Mouse (Mus musculus): ENCODE data around the gene Zfp953. TPM values are rescaled to one million over a fixed set of nuclear protein-coding genes. Genes with fewer than 3 reads are reported as not detected.
"Not testable (repeated sequence)": the region's sequence is repeated elsewhere in the genome, so short reads cannot be mapped to it uniquely, and the experiment has no call there.

The Zfp953 gene
- total and polyA plus RNA-seq, 3 experiments, result 0.81 to 0.84 TPM; not detected in 1

DNA sequence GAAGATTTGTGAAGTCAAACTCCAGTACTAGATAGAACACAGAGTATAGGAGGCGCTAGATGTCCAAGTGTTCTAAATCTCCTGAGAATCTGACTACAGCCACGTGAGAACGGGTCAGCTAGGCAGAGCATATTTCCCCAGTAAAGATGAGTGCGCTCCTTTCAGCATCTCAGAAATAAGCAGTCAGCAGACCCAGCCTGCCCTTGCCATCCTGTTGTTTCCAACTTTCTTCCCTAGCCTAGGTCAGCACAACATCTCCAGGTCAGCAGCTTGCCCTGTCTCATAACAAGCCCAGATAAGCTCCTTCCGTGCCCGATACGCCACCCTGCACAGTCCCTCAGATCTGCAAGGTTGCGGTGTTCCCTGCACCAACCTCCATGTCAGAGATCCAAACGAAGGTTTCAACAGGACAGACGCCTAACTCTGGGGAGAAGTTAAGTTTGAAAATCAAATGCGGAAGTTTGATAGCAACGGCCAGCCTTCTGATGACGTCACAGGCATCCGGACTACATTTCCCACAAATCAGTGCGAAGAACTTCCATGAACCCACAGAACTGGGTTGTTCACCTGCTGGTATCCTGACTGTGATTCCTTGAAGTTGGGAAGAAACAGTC is at the start of gene Zfp953, which contains the start of gene Gm28044 (continued):
- no peak for TF ChIP-seq CHD1 (IDR thresholded peaks at IDR 0.05; ENCODE audit: low read depth, low read length)
- TF ChIP-seq USF2 (IDR thresholded peaks at IDR 0.05; ENCODE audit: borderline replicate concordance in 1 of 2, insufficient read depth in 1 of 2, low read depth in 1 of 2, low read length in 2 of 2), result no peak
- TF ChIP-seq GABPA (IDR thresholded peaks at IDR 0.05; ENCODE audit: low read depth, low read length), result no peak

DNA sequence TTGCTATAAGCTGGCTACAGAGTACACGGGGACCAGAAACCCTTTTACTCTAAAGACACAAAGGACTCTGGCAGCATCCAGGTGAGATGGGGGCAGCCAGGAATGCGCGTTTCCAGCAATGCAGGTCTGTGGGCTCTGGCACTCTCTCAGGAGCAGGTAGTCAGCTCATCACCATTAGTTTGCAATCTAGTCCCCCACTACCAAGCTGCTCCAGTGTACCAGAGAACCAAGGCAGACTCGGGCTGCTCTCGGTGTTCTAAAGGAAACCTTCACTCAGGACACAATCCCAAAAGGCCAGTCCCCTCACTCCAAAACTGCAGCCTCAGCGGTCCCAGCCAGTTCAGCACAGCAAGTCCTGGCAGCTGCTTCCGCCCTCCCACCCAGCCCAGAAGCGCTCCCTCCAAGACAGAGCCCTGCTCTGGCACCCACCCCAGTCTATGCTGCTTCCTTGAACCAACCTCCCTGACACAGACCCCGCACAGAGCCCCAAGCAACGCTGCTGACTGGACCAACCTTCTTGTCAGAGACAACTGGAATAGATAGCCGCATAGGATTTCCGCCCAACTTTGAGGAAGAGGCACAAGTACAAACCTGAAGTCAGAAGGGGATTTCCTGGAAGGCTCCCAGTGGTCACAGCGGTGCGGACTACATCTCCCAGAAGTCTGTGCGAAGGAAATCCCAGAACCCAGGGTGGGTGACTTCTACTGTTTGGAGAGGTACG is 38.9 kb upstream of the Zfp953 start, which contains the start of gene Zfp429:
Gene Zfp429, minus strand, starts transcription at position 637 of the 721 bp plus-strand sequence.
- DNase-seq (ENCODE audit: low read depth, low spot score), result not testable (repeated sequence)

DNA sequence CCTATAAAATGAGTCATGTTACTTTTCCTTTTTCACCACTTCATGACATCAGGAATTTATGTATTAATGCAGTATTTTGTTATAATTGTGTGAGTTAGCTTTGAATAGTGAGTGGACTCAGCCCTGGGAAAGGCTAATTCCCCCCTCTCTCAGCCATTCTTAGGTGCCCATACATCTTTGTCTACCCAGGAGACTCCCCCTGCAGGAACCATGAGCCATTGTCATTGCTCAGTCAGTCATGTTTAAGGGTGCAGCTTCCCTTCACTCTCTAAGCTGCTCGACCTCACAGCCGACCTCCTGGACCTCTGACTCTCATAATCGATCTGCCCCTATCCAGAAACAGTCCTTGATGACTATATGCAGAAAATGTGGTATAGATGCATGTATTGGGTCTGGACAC is 15.8 kb upstream of the Zfp953 start:
- DNase-seq (ENCODE audit: low read depth, low spot score), result peak; percentile 25
- not testable (repeated sequence) for H3K79me2 ChIP-seq (ENCODE audit: control insufficient read depth, insufficient read depth, low read length, poor library complexity); H3K27me3 ChIP-seq (ENCODE audit: control insufficient read depth in 1 of 2, insufficient read depth in 2 of 2, low read length in 2 of 2); H3K27ac ChIP-seq (ENCODE audit: control insufficient read depth, low read depth, low read length); H3K4me3 ChIP-seq (ENCODE audit: control insufficient read depth in 1 of 2, insufficient read depth in 1 of 2, low read depth in 2 of 2, low read length in 2 of 2); H3K36me3 ChIP-seq (ENCODE audit: control insufficient read depth in 1 of 2, insufficient read depth in 2 of 2, low read length in 2 of 2); H3K9me3 ChIP-seq (replicated peaks; ENCODE audit: insufficient read depth, low read length); H3K4me1 ChIP-seq (ENCODE audit: control insufficient read depth in 1 of 2, insufficient read depth in 2 of 2, low read length in 2 of 2); H3K9ac ChIP-seq (ENCODE audit: control insufficient read depth, low read depth, low read length, poor library complexity, severe bottlenecking)
- TF ChIP-seq CTCF (IDR thresholded peaks at IDR 0.05 in 2 of 3, conservative IDR thresholded peaks at IDR 0.05 in 1 of 3; ENCODE audit: control insufficient read depth in 1 of 3, insufficient read depth in 1 of 3, low read depth in 2 of 3, low read length in 3 of 3, poor library complexity in 1 of 3, severe bottlenecking in 1 of 3), result 0 out of 6 replicates have a peak, but pooled peaks of 1 of the 3 experiments have one; percentile 4

More for the DNA sequence above, 38.9 kb upstream of the Zfp953 start, which contains the start of gene Zfp429:
- not testable (repeated sequence) for H3K36me3 ChIP-seq (ENCODE audit: control insufficient read depth in 1 of 2, insufficient read depth in 2 of 2, low read length in 2 of 2); H3K4me3 ChIP-seq (ENCODE audit: control insufficient read depth in 1 of 2, insufficient read depth in 1 of 2, low read depth in 2 of 2, low read length in 2 of 2); H3K9me3 ChIP-seq (replicated peaks; ENCODE audit: insufficient read depth, low read length); H3K27me3 ChIP-seq (ENCODE audit: control insufficient read depth in 1 of 2, insufficient read depth in 2 of 2, low read length in 2 of 2); H3K27ac ChIP-seq (ENCODE audit: control insufficient read depth, low read depth, low read length); H3K9ac ChIP-seq (ENCODE audit: control insufficient read depth, low read depth, low read length, poor library complexity, severe bottlenecking); H3K4me1 ChIP-seq (ENCODE audit: control insufficient read depth in 1 of 2, insufficient read depth in 2 of 2, low read length in 2 of 2); H3K79me2 ChIP-seq (ENCODE audit: control insufficient read depth, insufficient read depth, low read length, poor library complexity)

DNA sequence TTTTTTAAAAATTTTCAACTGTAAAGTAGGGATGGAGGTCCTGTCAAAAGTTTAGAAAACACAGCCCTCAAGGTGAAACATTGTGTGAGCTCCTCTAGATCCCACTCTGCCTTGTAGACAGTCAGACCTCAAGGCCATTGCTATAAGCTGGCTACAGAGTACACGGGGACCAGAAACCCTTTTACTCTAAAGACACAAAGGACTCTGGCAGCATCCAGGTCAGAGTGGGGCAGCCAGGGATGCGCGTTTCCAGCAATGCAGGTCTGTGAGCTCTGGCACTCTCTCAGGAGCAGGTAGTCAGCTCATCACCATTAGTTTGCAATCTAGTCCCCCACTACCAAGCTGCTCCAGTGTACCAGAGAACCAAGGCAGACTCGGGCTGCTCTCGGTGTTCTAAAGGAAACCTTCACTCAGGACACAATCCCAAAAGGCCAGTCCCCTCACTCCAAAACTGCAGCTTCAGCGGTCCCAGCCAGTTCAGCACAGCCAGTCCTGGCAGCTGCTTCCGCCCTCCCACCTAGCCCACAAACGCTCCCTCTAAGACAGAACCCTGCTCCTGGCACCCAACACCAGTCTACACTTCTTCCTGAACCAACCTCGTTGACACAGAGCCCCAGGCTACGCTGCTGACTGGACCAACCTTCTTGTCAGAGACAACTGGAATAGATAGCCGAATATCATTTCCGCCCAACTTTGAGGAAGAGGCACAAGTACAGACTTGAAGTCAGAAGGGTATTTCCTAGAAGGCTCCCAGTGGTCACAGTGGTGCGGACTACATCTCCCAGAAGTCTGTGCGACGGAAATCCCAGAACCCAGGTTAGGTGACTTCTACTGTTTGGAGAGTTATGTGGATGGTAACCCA is 14.9 kb upstream of the Zfp953 start, which contains the start of the genes Gm28041 and Zfp456:
Gene Gm28041, minus strand, starts transcription at position 684 of the 862 bp plus-strand sequence.
Gene Zfp456, minus strand, starts transcription at position 761 of the 862 bp plus-strand sequence.
- not testable (repeated sequence) for H3K36me3 ChIP-seq (ENCODE audit: control insufficient read depth in 1 of 2, insufficient read depth in 2 of 2, low read length in 2 of 2)

More for the DNA sequence above, 14.9 kb upstream of the Zfp953 start, which contains the start of the genes Gm28041 and Zfp456:
- peak within 1 kb of the TSS; percentile 73 for H3K27ac ChIP-seq (ENCODE audit: control insufficient read depth, low read depth, low read length)
- peak; percentile 93 for DNase-seq (ENCODE audit: low read depth, low spot score)
- not testable (repeated sequence) for H3K4me1 ChIP-seq (ENCODE audit: control insufficient read depth in 1 of 2, insufficient read depth in 2 of 2, low read length in 2 of 2); H3K9me3 ChIP-seq (replicated peaks; ENCODE audit: insufficient read depth, low read length); H3K27me3 ChIP-seq (ENCODE audit: control insufficient read depth in 1 of 2, insufficient read depth in 2 of 2, low read length in 2 of 2); H3K79me2 ChIP-seq (ENCODE audit: control insufficient read depth, insufficient read depth, low read length, poor library complexity)
- peak within 1 kb of the TSS; percentile 75 for H3K9ac ChIP-seq (ENCODE audit: control insufficient read depth, low read depth, low read length, poor library complexity, severe bottlenecking)
- H3K4me3 ChIP-seq (ENCODE audit: control insufficient read depth in 1 of 2, insufficient read depth in 1 of 2, low read depth in 2 of 2, low read length in 2 of 2), result peak within 1 kb of the TSS; percentile 45 to 86
- TF ChIP-seq ETS1 (IDR thresholded peaks at IDR 0.05; ENCODE audit: low read depth, low read length) (0 out of 2 replicates have a peak, but pooled peaks have one; percentile 36), MXI1 (IDR thresholded peaks at IDR 0.05; ENCODE audit: low read depth, low read length) (peak; percentile 62; the same call in 1 of the 2 replicates), SIN3A (IDR thresholded peaks at IDR 0.05; ENCODE audit: low read length) (peak; percentile 87), POLR2A (IDR thresholded peaks at IDR 0.05; ENCODE audit: control insufficient read depth in 1 of 2, insufficient read depth in 1 of 2, low read depth in 1 of 2, low read length in 2 of 2, poor library complexity in 1 of 2) (peak in 1 of 2 experiments; percentile 65; a peak in 2 of 4 replicates), ELF1 (IDR thresholded peaks at IDR 0.05; ENCODE audit: low read depth, low read length) (peak; percentile 89), NRF1 (IDR thresholded peaks at IDR 0.05; ENCODE audit: insufficient read depth, low read depth, low read length, poor library complexity, severe bottlenecking) (0 out of 2 replicates have a peak, but pooled peaks have one; percentile 17), NELFE (IDR thresholded peaks at IDR 0.05; ENCODE audit: low read depth, low read length) (peak; percentile 58), MYC (IDR thresholded peaks at IDR 0.05; ENCODE audit: low read depth, low read length) (0 out of 2 replicates have a peak, but pooled peaks have one; percentile 25), TBP (IDR thresholded peaks at IDR 0.05; ENCODE audit: low read depth, low read length) (peak; percentile 72; the same call in 1 of the 2 replicates), EP300 (IDR thresholded peaks at IDR 0.05; ENCODE audit: low read depth in 1 of 2, low read length in 2 of 2) (0 out of 4 replicates have a peak, but pooled peaks of 1 of the 2 experiments have one; percentile 35), HCFC1 (IDR thresholded peaks at IDR 0.05; ENCODE audit: low read depth, low read length) (peak; percentile 93), KAT2A (conservative IDR thresholded peaks at IDR 0.05; ENCODE audit: low read depth, low read length) (peak; percentile 73), ZMIZ1 (IDR thresholded peaks at IDR 0.05; ENCODE audit: low read depth, low read length) (0 out of 2 replicates have a peak, but pooled peaks have one; percentile 66), GATA1 (IDR thresholded peaks at IDR 0.05; ENCODE audit: low read depth, low read length) (peak; percentile 64), TCF12 (IDR thresholded peaks at IDR 0.05; ENCODE audit: low read depth, low read length) (peak; percentile 55)

Measured in MEL (cell line).